Mouse (Mus musculus) bone marrow, adult 2 months (tissue): ENCODE measurements around the gene Fam210b. TPM values are rescaled to one million over a fixed set of nuclear protein-coding genes. Genes with fewer than 3 reads are reported as not detected.
"Not testable (repeated sequence)": the region's sequence is repeated elsewhere in the genome, so short reads cannot be mapped to it uniquely, and the experiment has no call there.

Experiments
- H3K27ac ChIP-seq: fragments of 200-500 bp; 2 replicates; pipeline ENCODE4 v1.5.1; 2012; ENCODE audit warnings: low read depth, mild to moderate bottlenecking, control low read depth, inconsistent platforms, low read length; ENCODE audit not compliant: control insufficient read depth, poor library complexity, insufficient read depth
- H3K4me1 ChIP-seq: fragments of 200-500 bp; 2 replicates; pipeline ENCODE4 v1.6.1; 2011; ENCODE audit warnings: low read length; ENCODE audit not compliant: control insufficient read depth, insufficient read depth
- H3K4me3 ChIP-seq: fragments of 200-500 bp; replicated peaks from 2 replicates; pipeline ENCODE3; 2011; ENCODE audit warnings: mild to moderate bottlenecking, low read depth, low read length, control low read depth; ENCODE audit not compliant: control insufficient read depth
- CTCF ChIP-seq: fragments of 200-500 bp; IDR thresholded peaks from 2 replicates; pipeline ENCODE4 v1.5.1; 2011; ENCODE audit warnings: low read length, control low read depth; ENCODE audit not compliant: control insufficient read depth, insufficient read depth
- POLR2A ChIP-seq: fragments of 200-500 bp; IDR thresholded peaks from 2 replicates; pipeline ENCODE4 v1.6.1; 2011; ENCODE audit warnings: low read depth, mild to moderate bottlenecking, control low read depth, low read length, borderline replicate concordance; ENCODE audit not compliant: control insufficient read depth
- WGBS: fragments of 180-500 bp; shearing (Covaris S2); methylation state at CpG from one replicate; pipeline ENCODE4 v1.1.7; 2018; 5-methylcytosine and 5-hydroxymethylcytosine counted together
- polyA plus RNA-seq: library from polyadenylated mRNA; stranded (reverse); fragments of >200 nt; gene quantifications from 2 replicates; pipeline ENCODE4 v1.2.4, GENCODE M21; 2011; ENCODE audit warnings: low replicate concordance; ENCODE audit not compliant: missing spikeins, insufficient read depth, insufficient read length

Gene Fam210b
- polyA plus RNA-seq, result 31.2 and 39.6 TPM in 2 replicates

DNA sequence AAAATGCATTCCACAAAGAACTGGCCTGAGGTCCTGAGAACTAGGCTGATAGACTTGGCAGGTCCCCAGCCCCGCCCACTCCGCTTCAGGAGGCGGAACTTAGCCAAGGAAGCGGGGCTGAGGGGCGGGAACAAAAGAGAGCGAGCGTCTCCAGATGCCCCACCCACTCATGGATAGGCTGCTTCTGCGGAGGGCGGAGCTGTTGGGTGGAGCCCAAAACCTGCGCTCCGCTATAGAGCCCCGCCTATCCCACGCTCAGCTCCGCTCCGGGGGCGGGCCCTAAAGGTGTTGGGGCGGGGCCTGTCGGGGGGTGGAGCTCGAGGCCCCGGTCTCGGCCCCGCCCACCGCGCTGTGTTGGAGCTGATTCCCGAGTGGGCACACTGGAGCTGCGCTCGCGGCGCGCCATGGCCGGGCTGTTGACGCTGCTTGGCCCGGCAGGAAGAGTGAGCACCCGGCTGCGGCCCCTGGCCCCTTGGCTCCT is at the start of gene Fam210b:
Gene Fam210b, plus strand, starts transcription at position 308 of the 481 bp plus-strand sequence.
- 2% methylated on average over 35 of the region's 35 CpGs for WGBS
- H3K27ac ChIP-seq, result peak within 1 kb of the TSS; percentile 87
- TF ChIP-seq POLR2A, result peak; percentile 87
- TF ChIP-seq CTCF, result no peak
- H3K4me1 ChIP-seq, result peaks cover 3% of the 10 kb centered on the region
- H3K4me3 ChIP-seq, result peak within 1 kb of the TSS; percentile 83

- Histone ChIP-seq H3K4me1 (no peaks in the 10 kb centered on the region; the same call in 1 of the 2 replicates), H3K4me3 (no peak overlapping the region), H3K27ac (no peak overlapping the region)
- WGBS, result 7% methylated on average over 1 of the region's 1 CpGs
- TF ChIP-seq POLR2A, result no peak
- no peak for TF ChIP-seq CTCF
These were observed 47.3 kb upstream of the Fam210b start for GRCm38 (mm10) chr2:172298083-172298482.

DNA sequence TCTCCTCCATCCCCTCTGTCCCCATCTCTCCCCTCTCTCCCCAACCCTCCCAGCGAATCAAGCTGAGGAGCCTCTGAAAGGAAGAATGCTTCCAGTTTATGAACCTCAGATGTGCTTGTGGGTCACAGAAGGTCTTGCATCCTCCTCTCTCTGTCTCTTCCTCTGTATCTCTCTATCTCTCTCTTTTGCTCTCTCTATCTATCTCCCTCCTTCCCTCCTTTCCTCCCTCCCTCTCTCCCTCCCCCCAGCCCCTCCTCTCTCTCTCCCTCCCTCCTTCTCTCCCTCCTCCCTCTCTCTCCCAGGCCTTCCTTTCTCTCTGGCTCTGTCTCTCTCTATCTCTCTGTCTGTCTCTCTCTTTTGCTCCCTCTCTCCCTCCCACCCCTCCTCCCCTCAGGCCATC is 46.8 kb upstream of the Fam210b start:
- H3K4me3 ChIP-seq, result no peak overlapping the region
- no peaks in the 10 kb centered on the region; the same call in 1 of the 2 replicates for H3K4me1 ChIP-seq
- WGBS, result 31% methylated on average over 1 of the region's 1 CpGs
- H3K27ac ChIP-seq, result no peak overlapping the region
- TF ChIP-seq CTCF, result no peak
- no peak for TF ChIP-seq POLR2A

- Histone ChIP-seq H3K27ac (no peak overlapping the region), H3K4me3 (no peak overlapping the region), H3K4me1 (no peaks in the 10 kb centered on the region; the same call in 1 of the 2 replicates)
- no peak for TF ChIP-seq CTCF
- no peak for TF ChIP-seq POLR2A
- WGBS, result 23% methylated on average over 14 of the region's 14 CpGs
These were observed 46.0 kb upstream of the Fam210b start for GRCm38 (mm10) chr2:172299126-172299921.

DNA sequence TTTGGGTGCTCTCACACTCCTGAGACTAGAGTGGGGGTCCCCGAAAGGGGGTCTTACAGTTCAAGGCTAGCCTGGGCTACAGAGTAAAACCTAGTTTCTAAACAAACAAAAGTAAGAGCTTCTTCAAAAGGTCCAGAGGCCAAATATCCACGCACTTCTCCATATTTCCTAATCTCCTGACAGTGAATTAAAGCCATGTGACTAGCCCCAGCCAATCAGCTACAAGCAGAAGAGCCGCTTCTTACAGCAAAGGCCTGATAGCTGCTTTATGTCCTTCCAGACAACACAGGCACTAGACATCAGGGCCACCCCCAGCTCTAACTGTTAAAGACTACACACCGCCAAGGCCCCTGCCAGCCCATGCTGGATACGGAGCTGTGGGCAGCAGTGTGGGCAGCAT is 43.0 kb upstream of the Fam210b start:
- WGBS, result 84% methylated on average over 5 of the region's 5 CpGs
- Histone ChIP-seq H3K4me1 (no peaks in the 10 kb centered on the region), H3K27ac (no peak overlapping the region), H3K4me3 (no peak overlapping the region)
- TF ChIP-seq CTCF (no peak), POLR2A (no peak)

- WGBS, result 60% methylated on average over 8 of the region's 8 CpGs
- TF ChIP-seq CTCF, result no peak
- no peak for TF ChIP-seq POLR2A
- Histone ChIP-seq H3K27ac (no peak overlapping the region), H3K4me3 (no peak overlapping the region), H3K4me1 (no peaks in the 10 kb centered on the region)
These were observed 41.2 kb upstream of the Fam210b start for GRCm38 (mm10) chr2:172304118-172304708.

- H3K4me1 ChIP-seq, H3K27ac ChIP-seq, H3K4me3 ChIP-seq: not testable (repeated sequence)
- WGBS, result 53% methylated on average over 7 of the region's 7 CpGs
These were observed 39.8 kb upstream of the Fam210b start for GRCm38 (mm10) chr2:172305546-172305945.

- TF ChIP-seq CTCF (no peak), POLR2A (no peak)
- Histone ChIP-seq H3K4me1 (no peaks in the 10 kb centered on the region), H3K4me3 (no peak overlapping the region), H3K27ac (no peak overlapping the region)
- WGBS, result 62% methylated on average over 4 of the region's 4 CpGs
These were observed 38.8 kb upstream of the Fam210b start for GRCm38 (mm10) chr2:172306544-172306943.
